Mouse (Mus musculus) kidney, adult 2 months (tissue): ENCODE measurements around the gene Arpc1a.
"Not testable (repeated sequence)": the region's sequence is repeated elsewhere in the genome, so short reads cannot be mapped to it uniquely, and the experiment has no call there.

Source experiments
- CTCF ChIP-seq: fragments of 200-500 bp; conservative IDR thresholded peaks from 2 replicates; pipeline ENCODE4 v1.5.1; 2011; ENCODE audit warnings: low read depth, mild to moderate bottlenecking, control low read depth, low read length, moderate library complexity, mixed read lengths; ENCODE audit not compliant: insufficient read depth, insufficient read length
- POLR2A ChIP-seq: fragments of 200-500 bp; IDR thresholded peaks from one replicate; pipeline ENCODE4 v1.6.1; 2011; ENCODE audit warnings: low read depth, low read length, control low read depth

DNA sequence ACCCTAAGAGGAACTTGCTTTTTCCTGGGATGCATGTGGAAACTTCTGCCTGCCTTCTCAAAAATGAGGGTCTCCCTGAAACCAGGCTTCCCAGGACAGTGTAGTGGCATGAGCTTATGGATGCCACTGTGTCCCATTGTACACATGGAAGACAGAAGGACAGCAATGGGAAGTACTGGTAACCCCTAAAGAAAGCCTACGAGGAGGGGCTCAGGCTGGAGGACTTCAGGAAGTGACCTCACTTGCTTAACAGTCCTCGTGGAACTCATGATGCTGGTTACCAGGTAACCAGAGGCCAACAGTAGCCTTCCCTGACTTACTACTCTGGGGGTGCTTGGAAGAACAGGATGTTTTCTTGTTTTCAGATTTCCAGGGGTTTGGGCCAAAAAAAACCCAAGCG, 40.9 kb upstream of the Arpc1a start, which contains the start of gene 1700018F24Rik:
- TF ChIP-seq CTCF, POLR2A: not testable (repeated sequence)
